Mouse (Mus musculus) ES-Bruce4 (cell line): ENCODE measurements around the gene Rpl19. TPM values are rescaled to one million over a fixed set of nuclear protein-coding genes. Genes with fewer than 3 reads are reported as not detected.

Source experiments
- H3K27ac ChIP-seq: 2 replicates; pipeline ENCODE4 v1.5.1; 2012; ENCODE audit warnings: low read length, inconsistent platforms; ENCODE audit not compliant: insufficient read depth
- H3K27me3 ChIP-seq: 2 replicates; pipeline ENCODE4 v1.6.1; 2012; ENCODE audit warnings: mild to moderate bottlenecking, low read length, inconsistent platforms; ENCODE audit not compliant: control insufficient read depth, poor library complexity, insufficient read depth, severe bottlenecking
- H3K36me3 ChIP-seq: 2 replicates; pipeline ENCODE4 v1.6.1; 2012; ENCODE audit warnings: inconsistent platforms, mild to moderate bottlenecking, low read length, moderate library complexity; ENCODE audit not compliant: control insufficient read depth, poor library complexity, insufficient read depth, severe bottlenecking
- H3K4me1 ChIP-seq: one replicate; pipeline ENCODE4 v1.8.1; 2011; ENCODE audit warnings: low read length; ENCODE audit not compliant: control insufficient read depth, insufficient read depth
- H3K4me3 ChIP-seq: 2 replicates; pipeline ENCODE4 v1.5.1; 2011; ENCODE audit warnings: low read depth, mild to moderate bottlenecking, low read length
- H3K9ac ChIP-seq: 2 replicates; pipeline ENCODE4 v1.6.1; 2012; ENCODE audit warnings: low read depth, mild to moderate bottlenecking, inconsistent platforms; ENCODE audit not compliant: poor library complexity, severe bottlenecking
- H3K9me3 ChIP-seq: replicated peaks from 2 replicates; pipeline ENCODE4 v1.6.1; 2012; ENCODE audit warnings: mild to moderate bottlenecking, low read length, inconsistent platforms; ENCODE audit not compliant: control insufficient read depth, poor library complexity, insufficient read depth, severe bottlenecking
- CTCF ChIP-seq: IDR thresholded peaks from one replicate; pipeline ENCODE4 v1.8.1; 2011; ENCODE audit warnings: low read depth, low read length
- EP300 ChIP-seq: IDR thresholded peaks from 2 replicates; pipeline ENCODE4 v1.6.1; 2011; ENCODE audit warnings: low read depth, low read length; ENCODE audit not compliant: insufficient read depth
- POLR2A ChIP-seq: IDR thresholded peaks from one replicate; pipeline ENCODE4 v1.8.1; 2011; ENCODE audit warnings: low read length; ENCODE audit not compliant: insufficient read depth
- polyA plus RNA-seq: library from polyadenylated mRNA; stranded (reverse); fragments of >200 nt; gene quantifications from 2 replicates; pipeline ENCODE4 v1.2.4, GENCODE M21; 2011; ENCODE audit warnings: low read depth; ENCODE audit not compliant: missing spikeins, insufficient read depth, insufficient read length

The Rpl19 gene
- polyA plus RNA-seq, 1 experiment, result 2,020 TPM

DNA sequence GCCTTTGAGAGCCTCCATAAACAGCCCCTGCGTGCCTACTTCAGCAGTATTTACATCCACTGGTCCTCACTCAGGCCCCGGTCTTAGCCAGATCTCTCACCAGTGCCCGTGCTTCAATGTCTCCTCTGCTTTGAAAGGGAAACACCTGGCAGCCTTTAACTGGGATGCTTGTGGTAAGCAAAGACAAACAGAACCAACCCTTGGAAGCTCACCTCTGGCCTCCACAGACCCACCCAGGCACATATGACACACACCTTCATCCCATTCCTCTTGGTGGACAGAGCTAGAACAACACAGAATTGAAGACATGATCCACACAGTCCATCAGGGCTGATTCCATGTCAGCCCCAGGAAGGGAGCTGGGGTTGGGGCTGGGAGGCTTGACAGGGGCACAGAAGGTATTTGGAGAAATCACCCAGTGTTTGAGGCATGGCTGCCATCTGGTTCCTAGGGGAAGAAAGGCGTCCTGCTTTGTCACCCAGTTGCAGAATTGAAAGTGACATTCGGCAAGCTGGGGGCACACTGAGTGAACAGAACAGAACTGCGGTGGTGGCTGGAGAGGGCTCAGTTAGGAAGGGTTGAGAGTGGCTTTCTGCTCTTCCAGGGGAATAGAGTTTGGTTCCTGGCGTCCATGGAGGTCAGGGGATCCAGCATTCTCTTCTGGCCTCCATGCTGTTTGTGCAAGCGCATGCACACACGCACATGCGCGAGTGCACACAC is 28.3 kb upstream of the Rpl19 start:
- H3K4me3 ChIP-seq, result no peak overlapping the region
- no peak overlapping the region for H3K27ac ChIP-seq
- H3K4me1 ChIP-seq, result peaks cover 2% of the 10 kb centered on the region
- H3K27me3 ChIP-seq, result no peaks in the 10 kb centered on the region
- no peaks in the 10 kb centered on the region for H3K9me3 ChIP-seq
- H3K36me3 ChIP-seq, result no peaks in the 10 kb centered on the region
- no peak overlapping the region for H3K9ac ChIP-seq
- TF ChIP-seq POLR2A (no peak), EP300 (no peak), CTCF (no peak)

DNA sequence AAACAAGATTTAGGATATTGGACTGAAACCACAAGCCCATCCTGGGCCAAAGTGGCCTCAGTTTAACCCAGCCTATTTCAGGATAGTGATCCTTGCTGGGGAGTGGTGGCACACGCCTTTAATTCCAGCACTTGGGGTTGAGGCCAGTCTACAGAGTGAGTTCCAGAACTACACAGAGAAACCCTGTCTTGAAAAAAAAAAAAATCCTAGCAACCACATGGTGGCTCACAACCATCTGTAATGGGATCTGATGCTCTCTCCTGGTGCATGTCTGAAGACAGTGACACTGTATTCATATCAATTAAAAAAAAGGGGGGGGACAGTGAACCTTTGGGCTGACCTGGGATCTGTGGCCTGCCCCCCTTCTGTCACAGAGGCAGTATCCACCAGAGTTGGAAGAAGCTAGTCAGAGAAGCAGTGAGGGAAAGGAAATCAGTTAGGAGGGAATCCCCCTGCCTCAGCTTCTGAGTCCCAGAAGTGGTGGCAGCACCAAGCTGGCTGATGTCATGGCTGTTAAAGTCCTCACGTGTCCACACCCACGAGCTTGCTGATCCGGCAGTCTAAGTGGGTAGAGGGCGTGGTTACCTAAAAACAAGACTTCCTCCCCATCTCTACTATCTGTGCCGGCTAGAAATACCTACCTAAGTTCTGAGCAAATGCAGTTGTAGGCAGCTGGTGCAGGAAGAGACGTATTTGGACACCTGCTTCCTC is 27.5 kb upstream of the Rpl19 start:
- no peaks in the 10 kb centered on the region for H3K27me3 ChIP-seq
- H3K27ac ChIP-seq, result no peak overlapping the region
- no peak overlapping the region for H3K9ac ChIP-seq
- H3K9me3 ChIP-seq, result no peaks in the 10 kb centered on the region
- H3K4me3 ChIP-seq, result no peak overlapping the region
- no peak for TF ChIP-seq EP300
- TF ChIP-seq POLR2A, result no peak
- no peak for TF ChIP-seq CTCF
- no peaks in the 10 kb centered on the region for H3K36me3 ChIP-seq
- H3K4me1 ChIP-seq, result peaks cover 2% of the 10 kb centered on the region

DNA sequence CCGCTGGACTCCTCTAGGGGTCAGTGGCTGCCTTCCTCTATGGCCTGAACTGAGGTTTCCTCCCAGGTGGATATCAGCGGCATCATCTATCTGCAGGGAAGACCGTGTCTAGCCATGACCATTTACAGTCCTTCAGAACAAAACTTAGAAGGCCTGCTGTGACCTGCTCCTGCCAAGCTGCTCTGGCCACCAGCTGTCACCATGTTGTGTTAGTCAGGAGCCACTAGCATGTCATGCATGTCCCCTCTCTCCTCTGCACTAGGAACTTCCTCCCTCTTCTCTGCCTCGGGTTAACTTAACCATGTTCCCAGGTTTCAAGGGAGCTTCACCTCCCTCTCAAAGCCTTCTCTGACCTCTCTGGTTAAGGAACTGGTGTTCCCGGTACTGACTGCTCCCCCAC is 26.8 kb upstream of the Rpl19 start:
- no peak overlapping the region for H3K27ac ChIP-seq
- H3K36me3 ChIP-seq, result no peaks in the 10 kb centered on the region
- no peaks in the 10 kb centered on the region for H3K27me3 ChIP-seq
- H3K9ac ChIP-seq, result no peak overlapping the region
- peaks cover 3% of the 10 kb centered on the region for H3K4me1 ChIP-seq
- no peaks in the 10 kb centered on the region for H3K9me3 ChIP-seq
- no peak overlapping the region for H3K4me3 ChIP-seq
- no peak for TF ChIP-seq CTCF

- Histone ChIP-seq H3K9ac (no peak overlapping the region), H3K4me1 (peaks cover 3% of the 10 kb centered on the region), H3K9me3 (no peaks in the 10 kb centered on the region), H3K27me3 (no peaks in the 10 kb centered on the region), H3K4me3 (no peak overlapping the region), H3K36me3 (no peaks in the 10 kb centered on the region), H3K27ac (no peak overlapping the region)
- no peak for TF ChIP-seq POLR2A
- TF ChIP-seq CTCF, result no peak
- no peak for TF ChIP-seq EP300
Observed at GRCm38 (mm10) chr11:98000378-98001140, 26.0 kb upstream of the Rpl19 start.

DNA sequence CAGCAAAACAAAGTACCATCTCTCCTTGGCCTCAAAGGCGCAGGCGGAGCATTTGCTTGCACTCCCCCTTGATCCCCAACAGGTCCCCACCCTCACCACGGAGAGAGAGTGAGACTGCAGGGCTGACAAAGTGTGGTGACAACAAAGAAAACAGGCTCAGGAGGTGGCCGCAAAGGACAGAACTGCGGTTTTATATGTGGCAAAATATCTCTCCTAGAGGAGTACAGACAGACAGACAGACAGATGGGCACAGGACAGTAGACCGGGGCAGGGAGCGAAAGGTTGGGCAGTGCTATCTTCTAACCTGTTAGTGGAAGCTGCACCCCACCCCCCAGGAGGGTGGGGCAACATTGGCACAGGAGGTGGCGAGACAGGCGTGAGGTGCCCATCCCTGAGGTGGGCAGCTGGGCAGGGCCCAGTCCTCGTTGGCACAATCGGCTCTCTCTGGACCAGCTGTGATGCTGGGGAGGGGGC is 25.1 kb upstream of the Rpl19 start:
- TF ChIP-seq EP300 (no peak), CTCF (no peak), POLR2A (no peak)
- Histone ChIP-seq H3K9me3 (no peaks in the 10 kb centered on the region), H3K4me1 (peaks cover 3% of the 10 kb centered on the region), H3K27me3 (no peaks in the 10 kb centered on the region), H3K9ac (no peak overlapping the region), H3K36me3 (no peaks in the 10 kb centered on the region), H3K4me3 (no peak overlapping the region), H3K27ac (no peak overlapping the region)
